Mouse (Mus musculus): ENCODE data around the gene Slc11a2.
"Not testable (repeated sequence)": the region's sequence is repeated elsewhere in the genome, so short reads cannot be mapped to it uniquely, and the experiment has no call there.

Slc11a2 gene

DNA sequence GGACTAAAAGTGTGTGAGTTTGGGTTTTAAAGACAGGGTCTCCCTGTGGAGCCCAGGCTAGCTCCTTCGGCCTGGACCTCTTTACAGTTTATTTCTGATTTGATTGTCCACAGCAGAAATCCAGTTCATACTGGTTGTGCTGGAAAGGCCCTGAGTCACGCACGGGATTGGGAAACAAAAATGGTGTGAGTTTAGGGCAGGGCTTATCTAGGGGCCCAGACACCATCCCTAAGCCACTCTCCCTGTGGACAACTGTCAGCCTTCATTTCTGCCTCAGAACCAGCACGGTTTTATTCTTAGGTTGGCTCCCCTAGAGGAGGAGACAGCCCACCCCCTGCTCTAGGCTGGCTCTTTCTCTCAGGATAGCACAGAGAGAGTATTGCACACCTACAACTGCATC is 8.4 kb upstream of the Slc11a2 start:
- DNase-seq (ENCODE audit: low spot score), result no peak

DNA sequence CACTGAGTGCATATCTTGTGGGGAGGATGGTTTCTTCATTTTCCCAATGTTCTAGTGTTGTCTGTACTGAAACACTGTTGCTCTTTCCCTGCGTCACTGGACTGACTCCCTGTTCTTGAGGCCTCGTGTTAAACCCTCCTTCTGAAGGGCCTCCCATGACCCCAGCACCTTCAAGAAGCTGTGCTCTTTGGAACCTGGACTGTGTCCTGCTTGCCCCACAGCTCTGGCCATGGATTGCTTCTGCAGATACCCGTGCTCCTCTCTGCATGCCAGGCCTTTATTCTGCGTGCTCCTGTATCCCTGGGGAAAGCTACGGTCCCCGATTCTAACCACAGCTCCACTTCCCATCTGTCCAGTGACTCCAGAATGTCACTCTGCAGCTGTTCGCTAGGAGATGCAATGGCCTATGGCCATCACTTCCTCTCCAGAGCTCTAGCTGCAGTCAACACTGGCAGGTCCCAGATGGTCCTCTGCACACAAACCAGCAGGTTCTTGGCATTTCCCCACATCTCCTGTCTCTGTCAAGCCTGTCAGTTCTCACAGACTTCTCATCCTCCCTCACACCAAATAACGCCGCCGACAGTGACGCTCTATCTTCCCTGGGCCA is 5.2 kb upstream of the Slc11a2 start:
- DNase-seq (ENCODE audit: low spot score), result no peak

DNA sequence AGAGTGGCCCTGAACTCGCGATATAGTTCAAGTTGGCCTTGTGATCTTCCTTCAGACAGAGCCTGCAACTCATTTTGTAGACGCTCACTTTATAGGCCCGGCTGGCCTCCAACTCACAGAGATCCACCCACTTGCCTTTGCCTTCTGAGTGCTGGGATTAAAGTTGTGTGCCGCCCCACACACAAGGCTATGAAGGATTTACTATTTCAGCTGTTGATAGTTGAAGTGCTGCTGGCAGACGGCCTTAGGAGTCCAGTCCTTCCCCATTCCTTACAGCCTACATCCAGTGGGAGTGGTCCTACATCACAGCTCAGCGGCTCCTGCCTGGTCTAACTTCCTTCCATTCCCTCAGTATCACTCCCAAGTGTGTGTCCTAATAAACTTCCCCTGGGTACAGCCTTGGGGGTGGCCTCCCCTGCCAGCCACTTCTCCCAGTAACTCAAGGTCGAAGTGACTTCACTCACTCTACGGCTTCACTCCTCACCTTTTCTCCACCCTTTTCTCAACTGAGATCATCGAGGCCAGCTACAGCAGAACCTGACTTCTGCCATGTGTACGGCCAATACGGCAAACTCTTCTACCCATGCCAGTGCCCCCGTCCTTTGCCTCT is 3.5 kb upstream of the Slc11a2 start:
- no peak for DNase-seq (ENCODE audit: low spot score)

DNA sequence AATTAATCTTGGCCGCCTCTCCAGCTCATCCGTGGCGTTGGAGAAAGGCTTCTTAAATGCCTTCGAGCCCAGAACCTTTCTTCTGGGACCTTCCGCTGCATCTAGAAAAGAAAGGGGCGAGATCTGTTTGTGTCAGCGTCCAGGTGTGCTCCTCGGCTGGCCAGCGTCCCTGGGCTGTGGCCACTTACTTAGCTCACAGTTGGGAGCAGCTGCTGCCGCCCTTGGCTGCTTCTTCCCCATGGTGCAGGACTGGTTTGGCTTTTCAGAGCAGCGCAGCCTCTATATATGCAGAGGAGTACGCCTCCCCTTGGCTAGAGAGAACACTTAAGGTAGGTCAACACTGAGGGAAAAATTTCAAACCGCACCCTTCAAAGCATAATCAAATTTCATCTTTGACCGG is 956 bp downstream of the Slc11a2 start:
- peak; percentile 41 for DNase-seq (ENCODE audit: low spot score)

- peak; percentile 95 for DNase-seq (ENCODE audit: low spot score)
Observed at GRCm38 (mm10) chr15:100422899-100423860, 1.7 kb downstream of the Slc11a2 start.

DNA sequence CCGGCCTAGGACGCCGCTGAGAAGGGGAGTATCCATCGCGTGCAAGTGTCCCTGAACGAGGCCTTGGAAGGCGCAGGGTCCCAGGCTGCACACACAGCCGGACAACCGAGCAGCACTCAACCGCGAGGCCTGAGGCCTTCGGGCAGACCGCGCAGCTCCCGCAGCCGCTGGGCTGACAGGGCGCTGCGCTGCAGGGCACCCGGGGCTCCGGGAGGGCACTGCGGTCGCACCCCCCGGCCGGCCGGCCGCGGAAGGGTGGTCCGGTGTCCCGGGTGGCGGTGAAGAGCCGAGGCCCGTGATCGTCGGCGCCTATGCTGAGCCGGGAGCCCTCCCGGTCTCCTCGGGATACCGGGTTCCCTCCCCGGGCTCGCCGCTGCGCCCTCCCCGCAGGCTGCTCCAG is 2.4 kb downstream of the Slc11a2 start:
- DNase-seq (ENCODE audit: low spot score), result peak; percentile 39

DNA sequence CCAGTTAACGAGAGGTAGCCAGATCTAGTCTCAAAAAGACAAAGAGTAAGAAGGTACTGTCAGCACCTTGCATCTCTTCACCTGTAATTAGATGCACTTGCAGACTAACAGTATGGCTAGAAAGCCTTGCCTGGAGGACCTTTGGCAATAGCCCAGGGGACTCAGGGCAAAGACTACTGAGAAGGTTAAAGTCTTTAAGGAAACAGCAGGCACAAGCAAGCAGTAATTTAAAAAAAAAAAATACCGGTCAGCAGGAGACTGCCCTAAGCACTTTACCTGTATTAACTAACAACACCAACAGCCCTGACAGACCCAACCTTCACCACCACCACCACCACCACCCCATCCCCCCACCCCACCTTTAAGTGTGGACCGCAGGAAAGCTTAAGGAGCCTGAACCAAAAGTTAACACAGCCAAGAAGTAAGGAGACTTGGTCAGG is 3.1 kb downstream of the Slc11a2 start, which contains the start of gene Gm5475:
TSS of gene Gm5475 (plus strand) at position 390 of the 440 bp plus-strand sequence.
- DNase-seq (ENCODE audit: low spot score), result not testable (repeated sequence)

GRCm38 (mm10) chr15:100421059-100421757 is 3.7 kb downstream of the Slc11a2 start:
- DNase-seq (ENCODE audit: low spot score), result no peak

- DNase-seq (ENCODE audit: low spot score), result no peak
Observed at GRCm38 (mm10) chr15:100419901-100420745, 4.7 kb downstream of the Slc11a2 start.

GRCm38 (mm10) chr15:100419311-100419710 is 5.6 kb downstream of the Slc11a2 start:
- no peak for DNase-seq (ENCODE audit: low spot score)

GRCm38 (mm10) chr15:100417854-100418450 is 6.9 kb downstream of the Slc11a2 start:
- DNase-seq (ENCODE audit: low spot score), result peak; percentile 27

DNA sequence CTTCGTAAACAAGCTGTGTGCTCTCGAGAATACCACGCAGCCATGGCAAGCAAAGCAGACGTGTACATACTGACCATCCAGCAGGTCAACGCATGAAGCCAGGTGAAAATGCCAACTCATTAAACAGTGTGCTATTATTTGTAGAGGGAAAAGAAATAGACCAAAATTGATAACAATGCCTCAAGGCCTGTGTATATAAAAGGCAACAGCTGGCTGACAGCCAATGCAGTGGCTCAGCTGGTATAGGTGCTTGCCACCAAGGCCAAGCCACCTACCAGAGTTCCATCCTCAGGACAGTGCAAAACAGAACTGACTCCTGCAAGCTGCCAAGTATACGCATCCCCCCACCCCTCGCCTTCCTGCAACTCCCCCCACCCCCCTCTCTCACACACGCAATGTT is 9.2 kb downstream of the Slc11a2 start:
- DNase-seq (ENCODE audit: low spot score), result no peak

GRCm38 (mm10) chr15:100414942-100415341 is 9.9 kb downstream of the Slc11a2 start:
- DNase-seq (ENCODE audit: low spot score), result no peak

- DNase-seq (ENCODE audit: low spot score), result no peak
Observed at GRCm38 (mm10) chr15:100414011-100414410, 10.9 kb downstream of the Slc11a2 start.

GRCm38 (mm10) chr15:100413306-100413705 is 11.6 kb downstream of the Slc11a2 start:
- no peak for DNase-seq (ENCODE audit: low spot score)

DNA sequence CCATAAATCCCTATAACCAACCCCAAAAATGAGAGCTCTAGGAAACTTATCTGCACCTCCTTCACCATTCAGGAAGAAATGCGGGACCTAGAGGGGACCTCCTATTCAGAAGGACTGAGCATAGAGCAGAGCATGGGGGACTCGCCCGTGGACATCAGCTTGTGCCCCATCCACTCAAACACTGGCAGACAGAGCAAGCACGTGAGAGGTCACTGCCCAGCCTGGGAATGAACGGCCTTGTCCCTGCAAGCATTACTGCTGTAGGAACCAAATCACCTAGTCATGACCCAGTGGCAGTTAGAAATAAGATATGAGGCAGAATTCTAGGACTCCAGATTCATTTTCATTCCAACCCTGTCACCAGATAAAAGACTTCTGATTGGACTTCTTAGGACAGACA is 13.1 kb downstream of the Slc11a2 start:
- DNase-seq (ENCODE audit: low spot score), result no peak

DNA sequence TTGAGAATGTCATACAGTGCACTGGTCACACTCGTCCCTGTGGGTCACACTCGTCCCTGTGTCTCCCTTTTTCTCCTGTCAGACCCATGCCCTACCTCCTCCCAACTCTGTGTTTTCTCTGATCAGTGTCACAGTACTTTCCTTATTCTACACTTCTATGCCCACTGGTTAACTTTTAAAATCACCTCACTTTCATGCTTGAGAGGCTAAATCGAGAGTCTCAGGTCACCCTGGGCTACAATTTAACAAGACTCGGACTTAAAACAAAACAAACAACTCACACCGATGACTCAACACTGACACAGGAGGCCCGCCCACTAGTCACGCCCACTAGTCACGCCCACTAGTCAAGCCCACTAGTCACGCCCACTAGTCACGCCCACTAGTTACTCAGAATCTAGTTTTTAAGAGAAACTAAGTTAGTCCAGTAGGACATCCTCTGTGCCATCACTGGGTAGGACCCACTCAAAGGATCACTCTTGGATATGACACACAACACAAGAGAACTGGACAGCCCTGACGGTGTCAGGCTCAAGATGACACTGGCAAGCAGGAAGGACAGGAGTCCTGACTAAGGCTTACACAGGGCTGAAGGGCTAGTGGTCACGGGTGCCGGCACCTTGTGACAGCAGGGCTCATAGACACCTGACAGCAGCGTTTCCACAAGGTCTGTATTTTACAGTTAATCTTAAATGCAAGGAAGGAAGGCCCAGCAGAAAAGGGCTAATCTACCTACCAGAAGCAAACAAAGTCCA is 13.8 kb downstream of the Slc11a2 start:
- DNase-seq (ENCODE audit: low spot score), result no peak

GRCm38 (mm10) chr15:100406088-100406487 is 18.8 kb downstream of the Slc11a2 start:
- DNase-seq (ENCODE audit: low spot score), result no peak

- DNase-seq (ENCODE audit: low spot score), result no peak
Observed at GRCm38 (mm10) chr15:100403318-100404000, 21.4 kb downstream of the Slc11a2 start.
